Mouse (Mus musculus): ENCODE data around the gene Cutc. TPM values are rescaled to one million over a fixed set of nuclear protein-coding genes. Genes with fewer than 3 reads are reported as not detected.
A peak's percentile ranks its signal among the peaks of the same experiment; 100 is the strongest.

The Cutc gene
- polyA plus RNA-seq (2015; fragmentation: Nextera tagmentation; extraction: Ambion mirVana) = 15.3 and 15.6 TPM in 2 replicates

- Histone ChIP-seq H3K36me3 (peaks cover 23% of the 10 kb centered on the region), H3K9me3 (no peaks in the 10 kb centered on the region), H3K4me1 (no peaks in the 10 kb centered on the region), H3K27me3 (no peaks in the 10 kb centered on the region), H3K4me3 (peak within 1 kb of the TSS; percentile 74), H3K4me2 (peak within 1 kb of the TSS; percentile 56), H3K9ac (peak within 1 kb of the TSS; percentile 77), H3K27ac (peak within 1 kb of the TSS; percentile 99)
- ATAC-seq (ENCODE audit: borderline replicate concordance, extremely low read depth, low FRiP score, low TSS enrichment) = peak; percentile 91
- under 1% methylated on average over 62 of the region's 62 CpGs for WGBS
These were observed at the start of gene Cutc, which contains the start of gene Cox15 for GRCm38 (mm10) chr19:43752489-43753225. Cutc (plus strand) TSS chr19:43752996. Cox15 (minus strand) TSS chr19:43753000.

GRCm38 (mm10) chr19:43704211-43704610 lies 48.6 kb upstream of the Cutc start:
- Histone ChIP-seq H3K9me3 (no peaks in the 10 kb centered on the region), H3K27ac (no peak overlapping the region), H3K9ac (no peak overlapping the region), H3K4me2 (no peak overlapping the region), H3K36me3 (peaks cover 41% of the 10 kb centered on the region), H3K4me1 (no peaks in the 10 kb centered on the region), H3K27me3 (no peaks in the 10 kb centered on the region), H3K4me3 (no peak overlapping the region)
- ATAC-seq (ENCODE audit: borderline replicate concordance, extremely low read depth, low FRiP score, low TSS enrichment) = no peak
- WGBS = 69% methylated on average over 11 of the region's 11 CpGs

- ATAC-seq (ENCODE audit: borderline replicate concordance, extremely low read depth, low FRiP score, low TSS enrichment) = no peak
- no peaks in the 10 kb centered on the region for H3K27me3 ChIP-seq
- WGBS = 84% methylated on average over 17 of the region's 17 CpGs
- H3K4me3 ChIP-seq = no peak overlapping the region
- peaks cover 38% of the 10 kb centered on the region for H3K36me3 ChIP-seq
- no peak overlapping the region for H3K9ac ChIP-seq
- no peak overlapping the region for H3K27ac ChIP-seq
- H3K9me3 ChIP-seq = no peaks in the 10 kb centered on the region
- no peak overlapping the region for H3K4me2 ChIP-seq
- H3K4me1 ChIP-seq = no peaks in the 10 kb centered on the region
These were observed 47.9 kb upstream of the Cutc start for GRCm38 (mm10) chr19:43704787-43705497.

GRCm38 (mm10) chr19:43708206-43708605 lies 44.6 kb upstream of the Cutc start:
- no peaks in the 10 kb centered on the region for H3K4me1 ChIP-seq
- H3K9me3 ChIP-seq = no peaks in the 10 kb centered on the region
- no peak overlapping the region for H3K9ac ChIP-seq
- no peaks in the 10 kb centered on the region for H3K27me3 ChIP-seq
- H3K4me3 ChIP-seq = no peak overlapping the region
- no peak overlapping the region for H3K4me2 ChIP-seq
- no peak overlapping the region for H3K27ac ChIP-seq
- no peak for ATAC-seq (ENCODE audit: borderline replicate concordance, extremely low read depth, low FRiP score, low TSS enrichment)
- WGBS = 64% methylated on average over 7 of the region's 7 CpGs
- peaks cover 29% of the 10 kb centered on the region for H3K36me3 ChIP-seq

- 89% methylated on average over 8 of the region's 8 CpGs for WGBS
- no peak for ATAC-seq (ENCODE audit: borderline replicate concordance, extremely low read depth, low FRiP score, low TSS enrichment)
- Histone ChIP-seq H3K4me3 (no peak overlapping the region), H3K36me3 (peaks cover 29% of the 10 kb centered on the region), H3K9me3 (no peaks in the 10 kb centered on the region), H3K4me1 (no peaks in the 10 kb centered on the region), H3K4me2 (no peak overlapping the region), H3K27me3 (no peaks in the 10 kb centered on the region), H3K27ac (no peak overlapping the region), H3K9ac (no peak overlapping the region)
These were observed 43.5 kb upstream of the Cutc start for GRCm38 (mm10) chr19:43709317-43709716.

GRCm38 (mm10) chr19:43711159-43711916 lies 41.5 kb upstream of the Cutc start:
- 56% methylated on average over 22 of the region's 22 CpGs for WGBS
- Histone ChIP-seq H3K36me3 (peaks cover 17% of the 10 kb centered on the region), H3K9me3 (no peaks in the 10 kb centered on the region), H3K4me3 (no peak overlapping the region), H3K27ac (no peak overlapping the region), H3K4me2 (no peak overlapping the region), H3K9ac (no peak overlapping the region), H3K4me1 (no peaks in the 10 kb centered on the region), H3K27me3 (no peaks in the 10 kb centered on the region)
- no peak for ATAC-seq (ENCODE audit: borderline replicate concordance, extremely low read depth, low FRiP score, low TSS enrichment)

GRCm38 (mm10) chr19:43711971-43712370 lies 40.8 kb upstream of the Cutc start:
- no peak overlapping the region for H3K9ac ChIP-seq
- no peaks in the 10 kb centered on the region for H3K9me3 ChIP-seq
- peaks cover 15% of the 10 kb centered on the region for H3K36me3 ChIP-seq
- H3K4me1 ChIP-seq = no peaks in the 10 kb centered on the region
- no peak for ATAC-seq (ENCODE audit: borderline replicate concordance, extremely low read depth, low FRiP score, low TSS enrichment)
- no peak overlapping the region for H3K27ac ChIP-seq
- H3K4me3 ChIP-seq = no peak overlapping the region
- H3K4me2 ChIP-seq = no peak overlapping the region
- H3K27me3 ChIP-seq = no peaks in the 10 kb centered on the region
- 75% methylated on average over 5 of the region's 5 CpGs for WGBS

- H3K4me2 ChIP-seq = no peak overlapping the region
- H3K4me3 ChIP-seq = no peak overlapping the region
- H3K9ac ChIP-seq = no peak overlapping the region
- no peaks in the 10 kb centered on the region for H3K4me1 ChIP-seq
- H3K36me3 ChIP-seq = peaks cover 22% of the 10 kb centered on the region
- H3K9me3 ChIP-seq = no peaks in the 10 kb centered on the region
- 95% methylated on average over 11 of the region's 11 CpGs for WGBS
- no peak for ATAC-seq (ENCODE audit: borderline replicate concordance, extremely low read depth, low FRiP score, low TSS enrichment)
- no peak overlapping the region for H3K27ac ChIP-seq
- no peaks in the 10 kb centered on the region for H3K27me3 ChIP-seq
These were observed 32.7 kb upstream of the Cutc start for GRCm38 (mm10) chr19:43720061-43720460.

GRCm38 (mm10) chr19:43722891-43723290 lies 29.9 kb upstream of the Cutc start:
- H3K9ac ChIP-seq = no peak overlapping the region
- no peak overlapping the region for H3K27ac ChIP-seq
- no peaks in the 10 kb centered on the region for H3K9me3 ChIP-seq
- H3K36me3 ChIP-seq = peaks cover 37% of the 10 kb centered on the region
- no peaks in the 10 kb centered on the region for H3K27me3 ChIP-seq
- H3K4me3 ChIP-seq = no peak overlapping the region
- H3K4me1 ChIP-seq = no peaks in the 10 kb centered on the region
- ATAC-seq (ENCODE audit: borderline replicate concordance, extremely low read depth, low FRiP score, low TSS enrichment) = no peak
- 76% methylated on average over 8 of the region's 8 CpGs for WGBS
- H3K4me2 ChIP-seq = no peak overlapping the region

- WGBS = 71% methylated on average over 10 of the region's 10 CpGs
- ATAC-seq (ENCODE audit: borderline replicate concordance, extremely low read depth, low FRiP score, low TSS enrichment) = no peak
- Histone ChIP-seq H3K27ac (no peak overlapping the region), H3K36me3 (peaks cover 40% of the 10 kb centered on the region), H3K27me3 (no peaks in the 10 kb centered on the region), H3K9me3 (no peaks in the 10 kb centered on the region), H3K4me1 (no peaks in the 10 kb centered on the region), H3K4me3 (no peak overlapping the region), H3K9ac (no peak overlapping the region), H3K4me2 (no peak overlapping the region)
These were observed 29.3 kb upstream of the Cutc start for GRCm38 (mm10) chr19:43723501-43723900.

- ATAC-seq (ENCODE audit: borderline replicate concordance, extremely low read depth, low FRiP score, low TSS enrichment) = no peak
- Histone ChIP-seq H3K36me3 (peaks cover 37% of the 10 kb centered on the region), H3K4me3 (no peak overlapping the region), H3K9ac (no peak overlapping the region), H3K27me3 (no peaks in the 10 kb centered on the region), H3K4me2 (no peak overlapping the region), H3K27ac (no peak overlapping the region), H3K9me3 (no peaks in the 10 kb centered on the region), H3K4me1 (no peaks in the 10 kb centered on the region)
- WGBS = 93% methylated on average over 20 of the region's 20 CpGs
These were observed 28.6 kb upstream of the Cutc start for GRCm38 (mm10) chr19:43724194-43724593.

GRCm38 (mm10) chr19:43724821-43725220 lies 28.0 kb upstream of the Cutc start:
- Histone ChIP-seq H3K4me3 (no peak overlapping the region), H3K4me2 (no peak overlapping the region), H3K27me3 (no peaks in the 10 kb centered on the region), H3K9ac (no peak overlapping the region), H3K27ac (no peak overlapping the region), H3K9me3 (no peaks in the 10 kb centered on the region), H3K36me3 (peaks cover 37% of the 10 kb centered on the region), H3K4me1 (no peaks in the 10 kb centered on the region)
- no peak for ATAC-seq (ENCODE audit: borderline replicate concordance, extremely low read depth, low FRiP score, low TSS enrichment)
- 88% methylated on average over 7 of the region's 7 CpGs for WGBS

Data from lung, embryonic 15.5 days (tissue).